Mouse (Mus musculus): Measurements from ENCODE around the gene Gm10320. TPM values are rescaled to one million over a fixed set of nuclear protein-coding genes. Genes with fewer than 3 reads are reported as not detected.

The Gm10320 gene
- polyA plus RNA-seq, 1 experiment from 2014 or later, result 0.76 TPM

DNA sequence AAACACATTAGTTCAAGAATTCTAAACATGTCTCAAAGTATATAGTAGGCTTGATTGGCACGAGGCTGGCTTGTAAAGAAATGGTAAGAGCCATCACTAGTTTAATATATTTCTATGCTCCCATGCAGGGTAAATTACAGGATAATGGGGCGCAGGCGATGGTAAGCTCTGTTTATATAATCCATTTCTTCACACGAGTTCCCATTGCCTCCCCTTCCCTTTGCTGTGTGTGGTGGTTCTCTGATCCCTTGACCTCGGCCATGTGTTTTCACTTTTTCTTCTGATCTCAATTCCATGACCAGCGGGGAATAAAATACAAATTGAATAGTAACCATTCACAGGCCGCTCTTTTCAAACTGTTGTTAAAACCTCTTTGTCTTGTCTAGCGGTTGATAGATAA, 11.8 kb upstream of the Gm10320 start:
- no peak for ATAC-seq (ENCODE audit: low read depth)
- WGBS (ENCODE audit: insufficient replicate concordance), result 3% methylated on average over 8 of the region's 8 CpGs
- Histone ChIP-seq H3K27me3 (peaks cover 96% of the 10 kb centered on the region), H3K9me3 (replicated peaks) (no peaks in the 10 kb centered on the region), H3K9ac (no peak overlapping the region), H3K4me1 (replicated peaks) (0 out of 2 replicates have a peak, but pooled peaks cover 6% of the 10 kb centered on the region), H3K4me2 (no peak overlapping the region), H3K27ac (no peak overlapping the region), H3K4me3 (replicated peaks) (no peak overlapping the region), H3K36me3 (no peaks in the 10 kb centered on the region)
- DNase-seq, result no peak

DNA sequence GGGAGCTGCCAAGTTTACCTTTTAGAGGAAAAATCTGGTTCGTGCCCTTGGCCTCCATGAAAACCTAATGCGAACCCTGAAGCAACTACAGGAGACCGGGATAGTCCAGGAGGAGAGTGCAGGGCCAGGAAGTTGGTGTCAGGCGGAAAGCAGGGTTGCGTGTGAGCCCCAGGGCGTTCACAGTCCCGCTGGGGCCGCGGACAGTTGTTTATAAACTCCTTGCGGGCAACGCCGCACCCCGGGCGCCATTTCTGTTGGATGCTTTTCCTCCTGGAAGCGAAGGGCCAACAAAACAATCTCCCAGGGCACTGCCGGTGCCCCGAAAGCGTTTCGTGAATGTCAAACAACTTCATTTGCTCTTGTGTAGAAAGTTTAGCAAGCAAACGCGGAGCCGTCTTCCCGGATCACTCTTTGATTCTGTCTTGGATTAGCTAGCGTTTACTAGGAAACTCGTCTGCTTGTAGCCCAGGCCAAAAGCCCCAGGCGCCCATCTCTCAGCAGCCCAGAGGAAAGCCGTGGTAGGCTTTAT, 11.1 kb upstream of the Gm10320 start:
- 1% methylated on average over 27 of the region's 27 CpGs for WGBS (ENCODE audit: insufficient replicate concordance)
- DNase-seq, result no peak

DNA sequence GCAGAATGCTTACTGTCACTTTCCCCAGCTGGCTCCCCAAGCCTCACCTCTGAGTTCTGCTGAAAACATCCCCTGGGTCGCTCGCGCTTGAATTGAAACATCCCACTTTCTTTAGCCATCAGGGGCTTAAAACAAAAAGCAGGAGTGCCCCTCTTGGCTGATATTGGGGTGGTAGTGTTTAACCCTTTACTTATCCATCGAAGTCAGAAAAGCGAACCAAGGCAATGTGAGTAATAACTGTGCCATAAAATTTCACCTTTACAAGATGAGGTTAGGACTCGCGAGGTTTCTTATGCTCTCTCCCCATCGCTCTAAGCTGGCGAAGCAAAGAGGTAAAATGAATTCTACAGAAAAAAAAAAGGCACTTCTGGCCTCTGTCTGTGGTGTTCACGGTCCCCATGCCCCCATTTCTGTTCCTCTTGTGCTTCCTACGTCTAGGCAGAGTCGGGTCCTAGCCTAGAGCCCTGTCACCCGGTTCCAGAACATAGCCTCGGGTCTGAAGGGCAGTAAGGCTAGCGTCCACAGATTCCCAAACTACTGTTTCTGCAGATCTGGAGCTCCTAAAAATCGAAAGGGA, 10.5 kb upstream of the Gm10320 start:
- no peaks in the 10 kb centered on the region for H3K9me3 ChIP-seq (replicated peaks)
- H3K9ac ChIP-seq, result no peak overlapping the region
- ATAC-seq (ENCODE audit: low read depth), result no peak
- H3K36me3 ChIP-seq, result no peaks in the 10 kb centered on the region
- no peak overlapping the region for H3K4me3 ChIP-seq (replicated peaks)
- WGBS (ENCODE audit: insufficient replicate concordance), result 2% methylated on average over 16 of the region's 16 CpGs
- peaks cover 98% of the 10 kb centered on the region for H3K27me3 ChIP-seq
- 0 out of 2 replicates have a peak, but pooled peaks cover 6% of the 10 kb centered on the region for H3K4me1 ChIP-seq (replicated peaks)
- no peak for DNase-seq
- no peak overlapping the region for H3K27ac ChIP-seq
- no peak overlapping the region for H3K4me2 ChIP-seq

More for the DNA sequence above, 11.1 kb upstream of the Gm10320 start:
- ATAC-seq (ENCODE audit: low read depth), result no peak
- no peak overlapping the region for H3K9ac ChIP-seq
- H3K4me1 ChIP-seq (replicated peaks), result 0 out of 2 replicates have a peak, but pooled peaks cover 6% of the 10 kb centered on the region
- no peaks in the 10 kb centered on the region for H3K9me3 ChIP-seq (replicated peaks)
- no peak overlapping the region for H3K4me2 ChIP-seq
- H3K4me3 ChIP-seq (replicated peaks), result no peak overlapping the region
- H3K36me3 ChIP-seq, result no peaks in the 10 kb centered on the region
- peaks cover 99% of the 10 kb centered on the region for H3K27me3 ChIP-seq
- H3K27ac ChIP-seq, result no peak overlapping the region

DNA sequence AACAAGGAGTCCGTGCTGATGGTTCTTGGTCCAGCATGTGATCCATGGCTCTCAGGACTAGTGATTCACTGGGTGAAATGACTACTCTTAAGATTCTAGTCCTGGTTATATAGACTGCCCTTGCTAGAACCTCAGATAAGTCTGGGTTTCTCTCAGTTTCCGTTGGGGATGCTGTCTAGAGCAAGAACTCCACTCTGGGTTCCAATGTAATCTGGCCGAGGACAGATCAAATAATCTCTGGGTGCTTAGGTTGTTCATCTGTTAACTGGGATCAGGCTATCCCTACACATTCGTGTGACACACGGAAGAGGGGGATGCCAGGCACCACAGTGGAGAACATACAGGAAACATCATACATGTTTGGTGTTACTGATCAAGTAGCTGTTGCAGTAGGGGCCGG, 9.5 kb upstream of the Gm10320 start:
- no peak overlapping the region for H3K9ac ChIP-seq
- 9% methylated on average over 6 of the region's 6 CpGs for WGBS (ENCODE audit: insufficient replicate concordance)
- H3K4me2 ChIP-seq, result no peak overlapping the region
- 0 out of 2 replicates have a peak, but pooled peaks cover 6% of the 10 kb centered on the region for H3K4me1 ChIP-seq (replicated peaks)
- peaks cover 92% of the 10 kb centered on the region for H3K27me3 ChIP-seq
- ATAC-seq (ENCODE audit: low read depth) (no peak), DNase-seq (no peak)
- H3K4me3 ChIP-seq (replicated peaks), result no peak overlapping the region
- no peaks in the 10 kb centered on the region for H3K9me3 ChIP-seq (replicated peaks)
- H3K27ac ChIP-seq, result no peak overlapping the region
- H3K36me3 ChIP-seq, result no peaks in the 10 kb centered on the region

DNA sequence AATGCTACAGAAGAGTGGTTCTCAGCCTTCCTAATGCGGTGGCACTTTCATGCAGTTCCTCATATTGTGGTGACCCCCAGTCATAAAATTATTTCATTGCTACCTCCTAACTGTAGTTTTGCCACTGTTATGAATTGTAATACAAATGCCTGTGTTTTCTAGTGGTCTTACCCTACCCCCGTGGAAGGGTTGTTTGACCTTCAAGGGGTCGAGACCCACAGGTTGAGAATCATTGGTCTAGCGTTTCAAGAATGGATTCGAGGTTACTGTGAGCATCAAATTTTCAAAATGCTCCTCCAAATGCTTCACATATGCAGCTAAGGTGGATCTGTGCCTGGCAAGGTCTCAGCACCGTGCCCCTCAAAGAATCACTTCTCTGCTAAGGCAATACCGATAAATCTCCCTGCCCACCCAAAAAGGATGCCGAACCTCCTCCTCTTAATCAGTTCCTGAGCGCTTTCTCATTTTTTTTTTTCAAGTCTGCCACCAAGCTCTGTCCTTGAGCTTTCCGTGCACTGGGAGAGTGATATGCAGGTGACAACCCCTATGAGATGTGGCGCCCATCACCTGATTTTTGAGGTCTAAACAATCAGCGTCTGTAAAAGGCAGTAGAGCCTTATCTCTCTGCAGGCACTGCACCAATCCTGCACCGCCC, 8.8 kb upstream of the Gm10320 start:
- no peak for DNase-seq

DNA sequence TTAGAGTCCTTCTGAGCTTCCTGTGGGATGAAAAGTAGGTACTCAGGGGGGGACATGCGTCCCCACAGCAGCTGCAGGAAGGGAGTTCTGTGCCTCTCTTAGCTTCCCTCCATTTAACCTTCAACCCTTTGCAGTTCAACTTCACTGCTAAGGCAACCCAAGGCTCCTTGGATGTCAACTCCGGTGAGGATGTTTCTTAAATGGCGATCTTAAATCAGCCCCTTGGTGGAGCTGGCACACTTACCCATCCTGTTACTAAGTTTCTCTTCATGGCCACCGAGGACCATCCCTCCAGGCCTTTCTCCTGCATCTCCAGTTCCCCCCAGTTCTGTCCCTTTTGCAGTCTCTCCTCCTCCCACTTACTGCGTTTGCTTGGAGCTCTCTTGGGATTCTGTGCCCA, 6.8 kb upstream of the Gm10320 start:
- H3K4me2 ChIP-seq, result no peak overlapping the region
- H3K4me3 ChIP-seq (replicated peaks), result no peak overlapping the region
- H3K27me3 ChIP-seq, result peaks cover 64% of the 10 kb centered on the region
- no peaks in the 10 kb centered on the region for H3K4me1 ChIP-seq (replicated peaks)
- H3K9me3 ChIP-seq (replicated peaks), result no peaks in the 10 kb centered on the region
- ATAC-seq (ENCODE audit: low read depth) (no peak), DNase-seq (no peak)
- H3K9ac ChIP-seq, result no peak overlapping the region
- WGBS (ENCODE audit: insufficient replicate concordance), result 50% methylated on average over 5 of the region's 5 CpGs
- no peak overlapping the region for H3K27ac ChIP-seq
- H3K36me3 ChIP-seq, result no peaks in the 10 kb centered on the region

More for the DNA sequence above, 8.8 kb upstream of the Gm10320 start:
- no peaks in the 10 kb centered on the region for H3K36me3 ChIP-seq
- no peak overlapping the region for H3K4me3 ChIP-seq (replicated peaks)
- H3K9ac ChIP-seq, result no peak overlapping the region
- 20% methylated on average over 13 of the region's 13 CpGs for WGBS (ENCODE audit: insufficient replicate concordance)
- H3K4me1 ChIP-seq (replicated peaks), result 0 out of 2 replicates have a peak, but pooled peaks cover 6% of the 10 kb centered on the region
- ATAC-seq (ENCODE audit: low read depth), result no peak
- no peak overlapping the region for H3K4me2 ChIP-seq
- no peaks in the 10 kb centered on the region for H3K9me3 ChIP-seq (replicated peaks)
- peaks cover 84% of the 10 kb centered on the region for H3K27me3 ChIP-seq
- H3K27ac ChIP-seq, result no peak overlapping the region

DNA sequence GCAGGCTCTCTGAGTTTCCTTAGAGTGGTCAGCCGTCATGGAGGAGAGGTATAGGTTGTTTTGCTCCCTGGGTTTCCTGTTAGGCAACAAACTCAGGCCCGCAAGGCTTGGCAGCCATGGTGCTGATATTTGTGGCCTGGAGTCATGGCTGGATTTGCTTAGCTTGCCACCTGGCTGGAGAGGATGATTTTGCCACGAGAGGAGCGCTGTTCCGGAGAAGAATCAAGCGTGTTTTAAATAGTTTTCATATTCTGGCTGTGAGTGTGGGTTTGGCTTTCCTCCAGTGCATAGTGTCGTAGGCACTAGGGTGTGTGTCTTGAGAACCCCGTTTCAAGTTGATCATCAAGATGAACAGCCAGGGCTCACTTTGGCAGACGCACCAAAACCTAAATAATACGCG, 6.3 kb upstream of the Gm10320 start:
- no peaks in the 10 kb centered on the region for H3K9me3 ChIP-seq (replicated peaks)
- 56% methylated on average over 11 of the region's 11 CpGs for WGBS (ENCODE audit: insufficient replicate concordance)
- H3K4me2 ChIP-seq, result no peak overlapping the region
- peaks cover 59% of the 10 kb centered on the region for H3K27me3 ChIP-seq
- ATAC-seq (ENCODE audit: low read depth) (no peak), DNase-seq (no peak)
- no peak overlapping the region for H3K9ac ChIP-seq
- H3K4me3 ChIP-seq (replicated peaks), result no peak overlapping the region
- no peaks in the 10 kb centered on the region for H3K4me1 ChIP-seq (replicated peaks)
- H3K36me3 ChIP-seq, result no peaks in the 10 kb centered on the region
- H3K27ac ChIP-seq, result no peak overlapping the region

DNA sequence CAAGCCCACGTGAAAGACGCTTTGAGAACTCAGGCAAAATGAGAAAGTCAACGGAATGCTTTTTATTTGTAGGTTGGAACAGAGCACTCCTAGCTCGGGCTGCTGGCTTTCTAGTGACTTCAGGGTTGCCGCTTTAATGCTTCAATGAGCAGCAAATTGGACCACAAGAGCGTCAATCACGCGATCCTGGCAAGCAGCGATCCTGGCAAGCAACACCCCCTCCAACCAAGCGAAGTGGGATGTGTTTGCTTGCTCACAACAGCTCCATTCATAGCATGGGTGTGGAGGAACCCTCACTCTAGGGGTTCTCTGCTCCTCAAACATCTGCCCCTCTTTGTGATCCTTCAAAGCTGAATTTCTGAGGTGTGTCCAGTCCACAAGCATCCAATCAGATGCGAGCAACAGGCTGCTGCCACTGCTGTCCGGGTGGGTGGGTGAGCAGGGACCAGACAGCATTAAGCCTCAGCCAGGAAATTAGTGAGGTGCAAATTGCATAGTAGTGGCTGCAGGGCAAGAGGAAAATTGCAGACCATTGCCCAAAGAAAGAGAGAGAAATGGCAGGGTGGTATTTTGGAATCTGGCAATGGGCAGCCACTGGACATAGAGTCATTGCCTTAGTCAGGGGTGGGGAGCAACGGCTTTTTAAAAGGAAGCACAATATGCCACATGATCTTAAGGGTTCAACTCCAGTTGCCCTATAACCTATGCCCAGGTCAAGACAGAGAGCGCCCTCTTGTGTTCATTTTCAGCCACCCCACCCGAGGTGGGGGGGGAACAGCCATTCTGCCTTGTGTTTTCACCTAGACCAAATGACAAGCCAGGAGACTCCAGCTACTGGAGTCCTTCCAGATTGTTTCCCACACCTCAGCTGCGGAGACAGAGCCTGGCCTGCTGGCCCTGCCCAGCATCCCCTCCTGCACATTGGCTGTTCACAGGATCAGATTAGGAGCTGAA, 5.4 kb upstream of the Gm10320 start:
- H3K4me2 ChIP-seq, result no peak overlapping the region
- no peaks in the 10 kb centered on the region for H3K36me3 ChIP-seq
- no peaks in the 10 kb centered on the region for H3K4me1 ChIP-seq (replicated peaks)
- peaks cover 50% of the 10 kb centered on the region for H3K27me3 ChIP-seq
- H3K9ac ChIP-seq, result no peak overlapping the region
- WGBS (ENCODE audit: insufficient replicate concordance), result 34% methylated on average over 16 of the region's 16 CpGs
- H3K4me3 ChIP-seq (replicated peaks), result no peak overlapping the region
- no peaks in the 10 kb centered on the region for H3K9me3 ChIP-seq (replicated peaks)
- DNase-seq (no peak), ATAC-seq (ENCODE audit: low read depth) (no peak)
- H3K27ac ChIP-seq, result no peak overlapping the region

DNA sequence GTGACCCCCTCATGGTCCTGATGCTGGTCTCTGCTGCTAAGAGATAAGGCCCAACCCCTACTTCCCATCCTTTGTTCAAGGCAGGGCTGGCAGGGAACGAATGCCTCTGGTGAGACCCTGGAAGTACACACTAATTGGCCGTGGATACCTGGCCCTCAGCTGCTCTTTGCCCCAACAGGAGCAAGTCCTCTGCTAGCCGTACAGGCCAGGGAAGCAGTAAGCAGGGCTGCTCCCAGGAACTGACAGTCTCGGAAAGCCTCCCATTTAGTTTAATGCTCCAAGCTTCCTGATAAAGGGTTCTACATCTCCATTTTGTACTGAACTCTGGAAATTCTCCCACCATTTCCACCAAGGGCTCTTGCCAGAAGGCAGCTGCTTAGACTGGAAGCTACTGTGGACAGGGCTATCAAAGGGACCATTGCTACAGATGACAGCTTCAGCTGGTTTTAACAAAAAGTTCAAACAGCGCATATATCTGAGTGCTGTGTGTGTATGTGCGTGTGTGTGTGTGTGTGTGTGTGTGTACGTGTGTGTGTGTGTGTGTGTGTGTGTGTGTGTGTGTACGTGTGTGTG, 2.8 kb upstream of the Gm10320 start:
- H3K4me1 ChIP-seq (replicated peaks), result no peaks in the 10 kb centered on the region
- H3K27ac ChIP-seq, result no peak overlapping the region
- no peak for ATAC-seq (ENCODE audit: low read depth)
- 59% methylated on average over 7 of the region's 8 CpGs for WGBS (ENCODE audit: insufficient replicate concordance)
- no peak overlapping the region for H3K4me2 ChIP-seq
- peaks cover 24% of the 10 kb centered on the region for H3K27me3 ChIP-seq
- no peak for DNase-seq
- H3K9ac ChIP-seq, result no peak overlapping the region
- H3K4me3 ChIP-seq (replicated peaks), result no peak overlapping the region
- H3K36me3 ChIP-seq, result no peaks in the 10 kb centered on the region
- H3K9me3 ChIP-seq (replicated peaks), result no peaks in the 10 kb centered on the region

DNA sequence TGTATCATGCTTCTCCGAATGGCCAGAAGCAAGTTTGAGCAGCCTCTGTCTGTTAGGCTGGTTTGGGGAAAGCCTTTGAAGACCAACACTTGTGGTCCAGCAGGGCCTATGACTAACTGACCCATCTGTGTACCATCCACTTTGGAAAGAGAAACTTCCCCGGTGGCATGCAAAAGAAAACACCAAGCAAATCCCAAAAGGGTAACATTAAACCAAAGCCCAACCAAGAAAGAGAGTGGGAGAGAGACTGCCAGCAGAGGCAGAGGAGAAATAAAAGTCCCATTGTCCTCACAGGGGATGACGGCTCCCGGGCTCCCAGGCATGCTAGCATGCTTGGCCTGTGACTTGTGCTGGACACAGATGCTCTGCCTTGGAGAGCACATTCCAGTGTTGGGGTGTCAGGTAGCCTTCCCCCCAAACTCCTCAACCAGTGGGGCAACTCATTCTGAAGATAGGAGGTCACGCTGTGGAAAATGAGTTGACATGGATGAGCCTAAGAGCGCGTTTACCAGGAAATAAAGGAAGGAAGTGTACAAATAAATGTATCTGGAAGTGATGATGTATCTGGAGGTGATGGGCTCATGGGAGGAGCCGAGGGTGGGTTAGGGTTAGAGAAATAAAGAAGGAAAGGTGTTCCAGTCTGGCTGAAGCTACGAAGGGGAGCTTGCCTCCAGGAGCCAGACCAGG, 911 bp upstream of the Gm10320 start:
- no peak for DNase-seq
- ATAC-seq (ENCODE audit: low read depth), result no peak
- H3K4me3 ChIP-seq (replicated peaks), result no peak overlapping the region
- no peaks in the 10 kb centered on the region for H3K36me3 ChIP-seq
- H3K9ac ChIP-seq, result no peak overlapping the region
- H3K27me3 ChIP-seq, result peaks cover 6% of the 10 kb centered on the region
- H3K9me3 ChIP-seq (replicated peaks), result no peaks in the 10 kb centered on the region
- H3K4me2 ChIP-seq, result no peak overlapping the region
- H3K4me1 ChIP-seq (replicated peaks), result no peaks in the 10 kb centered on the region
- no peak overlapping the region for H3K27ac ChIP-seq
- 61% methylated on average over 9 of the region's 9 CpGs for WGBS (ENCODE audit: insufficient replicate concordance)

Measured in liver, embryonic 13.5 days (tissue).